Mouse (Mus musculus): ENCODE data around the gene L1td1. TPM values are rescaled to one million over a fixed set of nuclear protein-coding genes. Genes with fewer than 3 reads are reported as not detected.
A peak's percentile ranks its signal among the peaks of the same experiment; 100 is the strongest.

L1td1 gene
- polyA plus RNA-seq (2015; fragmentation: Nextera tagmentation; extraction: Ambion mirVana), result 0.07 TPM in 1 of 2 replicates, not detected in the other

DNA sequence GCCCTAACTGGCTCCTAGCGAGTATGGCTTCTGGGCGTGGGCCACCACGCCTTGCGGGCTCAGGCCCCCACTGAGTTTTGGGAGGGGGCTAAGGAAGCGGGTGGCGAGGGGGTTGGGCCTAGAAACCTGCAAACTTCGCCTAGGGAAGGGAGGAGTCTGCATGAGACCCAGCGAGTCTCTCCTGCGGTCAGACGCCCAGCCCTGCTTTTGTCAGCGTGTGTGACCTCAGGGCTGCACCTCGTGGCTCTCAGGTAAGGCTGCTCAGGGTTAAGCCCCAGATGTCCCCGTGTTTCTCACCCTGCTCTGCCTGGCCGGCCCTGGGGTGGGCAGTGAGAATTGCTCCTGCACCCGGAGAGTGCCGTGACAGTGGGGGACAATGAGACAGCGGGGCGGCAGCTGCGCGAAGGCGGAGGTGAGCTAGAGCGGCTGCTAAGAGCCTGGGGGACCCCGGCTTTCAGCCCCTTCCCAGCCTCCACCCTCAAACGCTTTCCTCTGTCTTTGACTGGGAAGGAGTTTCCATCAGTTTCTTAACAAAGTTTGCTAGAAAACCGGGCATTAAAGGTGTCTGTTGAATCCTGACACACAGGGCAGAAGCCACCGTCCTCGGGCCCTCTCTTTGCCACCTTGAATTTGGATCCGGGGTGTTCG, at the start of gene L1td1:
Gene L1td1, plus strand, starts transcription at position 145 of the 648 bp plus-strand sequence.
- peak within 1 kb of the TSS; percentile 55 for H3K4me2 ChIP-seq (replicated peaks)
- no peaks in the 10 kb centered on the region for H3K36me3 ChIP-seq
- no peaks in the 10 kb centered on the region for H3K9me3 ChIP-seq (replicated peaks)
- peak within 1 kb of the TSS; percentile 31 for H3K4me3 ChIP-seq (replicated peaks)
- H3K4me1 ChIP-seq, result peaks cover 15% of the 10 kb centered on the region
- WGBS, result 7% methylated on average over 29 of the region's 29 CpGs
- ATAC-seq (ENCODE audit: insufficient number of reproducible peaks, low FRiP score, low TSS enrichment, low read depth), result no peak
- H3K27me3 ChIP-seq, result peaks cover 9% of the 10 kb centered on the region; the same call in 1 of the 2 replicates
- no peak within 1 kb of the TSS for H3K9ac ChIP-seq
- H3K27ac ChIP-seq (replicated peaks), result no peak within 1 kb of the TSS

DNA sequence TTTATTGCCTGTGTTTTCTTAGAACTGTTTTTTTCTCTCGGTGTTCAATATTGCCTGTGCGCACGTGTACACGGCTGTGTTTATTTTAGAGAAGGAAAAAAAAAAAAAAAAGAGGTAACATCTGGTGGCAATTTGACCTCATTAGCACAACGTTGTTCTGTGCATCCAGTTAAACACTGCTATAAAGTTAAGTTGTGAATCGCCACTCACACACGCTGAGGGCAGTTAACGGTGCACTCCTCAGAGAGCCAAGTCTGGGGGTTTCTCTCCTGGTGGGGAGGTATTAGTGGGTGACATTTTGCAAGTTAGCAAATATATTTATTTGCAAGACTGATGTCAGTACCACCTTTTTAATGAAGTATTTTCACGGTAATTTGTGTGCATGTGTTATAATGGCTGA, 49.0 kb upstream of the L1td1 start:
- no peak for ATAC-seq (ENCODE audit: insufficient number of reproducible peaks, low FRiP score, low TSS enrichment, low read depth)
- no peaks in the 10 kb centered on the region for H3K9me3 ChIP-seq (replicated peaks)
- H3K27ac ChIP-seq (replicated peaks), result no peak overlapping the region
- peaks cover 6% of the 10 kb centered on the region; the same call in 1 of the 2 replicates for H3K4me1 ChIP-seq
- H3K36me3 ChIP-seq, result no peaks in the 10 kb centered on the region
- no peaks in the 10 kb centered on the region for H3K27me3 ChIP-seq
- H3K9ac ChIP-seq, result no peak overlapping the region
- H3K4me2 ChIP-seq (replicated peaks), result no peak overlapping the region
- 35% methylated on average over 9 of the region's 9 CpGs for WGBS
- no peak overlapping the region for H3K4me3 ChIP-seq (replicated peaks)

DNA sequence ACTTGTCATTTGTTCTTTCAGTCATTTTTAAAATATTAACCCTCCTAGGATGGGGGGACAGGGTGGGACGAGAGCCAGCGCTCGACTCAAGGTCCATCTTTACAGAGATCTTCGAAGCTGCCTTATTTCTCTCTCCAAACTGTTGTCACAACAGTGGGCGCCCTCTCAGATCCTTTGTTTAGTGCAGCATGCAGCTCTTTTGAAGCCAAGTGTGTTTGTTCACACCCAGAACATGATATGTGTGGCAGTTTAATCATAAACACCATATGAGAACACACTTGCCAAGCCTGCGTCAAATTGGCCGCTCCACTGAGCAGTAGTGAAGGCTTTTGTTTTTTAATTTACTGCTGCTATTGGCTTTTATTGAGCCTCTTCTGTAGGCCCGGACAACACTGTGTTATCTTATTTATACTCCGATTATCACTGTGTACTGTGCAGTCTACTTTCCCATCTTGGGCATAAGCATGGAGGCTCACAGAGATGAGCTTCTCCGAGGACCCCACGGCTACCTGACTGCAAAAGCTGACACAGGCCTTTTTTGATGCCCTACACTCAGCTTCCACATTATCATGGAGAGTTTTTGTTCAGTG, 39.8 kb upstream of the L1td1 start:
- Histone ChIP-seq H3K4me3 (replicated peaks) (no peak overlapping the region), H3K27me3 (no peaks in the 10 kb centered on the region), H3K9me3 (replicated peaks) (0 out of 2 replicates have a peak, but pooled peaks cover 3% of the 10 kb centered on the region), H3K4me2 (replicated peaks) (no peak overlapping the region), H3K4me1 (no peaks in the 10 kb centered on the region), H3K9ac (no peak overlapping the region), H3K27ac (replicated peaks) (no peak overlapping the region), H3K36me3 (peaks cover 17% of the 10 kb centered on the region)
- WGBS, result 89% methylated on average over 11 of the region's 11 CpGs
- no peak for ATAC-seq (ENCODE audit: insufficient number of reproducible peaks, low FRiP score, low TSS enrichment, low read depth)

DNA sequence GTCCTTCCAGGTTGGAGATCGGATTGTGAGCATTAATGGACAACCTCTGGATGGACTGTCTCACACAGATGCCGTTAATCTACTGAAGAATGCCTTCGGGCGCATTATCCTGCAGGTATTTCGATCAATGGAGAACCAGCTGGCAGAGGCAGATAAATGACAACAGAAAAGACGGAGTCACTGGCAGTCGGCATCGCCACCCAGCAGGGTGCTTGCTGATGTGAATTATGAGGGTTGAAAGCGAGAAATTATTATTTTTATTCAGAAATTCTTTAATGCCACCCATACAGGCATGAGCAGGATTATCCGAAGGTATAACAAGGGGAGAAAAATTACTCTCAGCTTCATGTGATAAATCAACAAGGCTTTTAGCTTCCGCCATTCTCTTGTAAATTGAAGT, 38.4 kb upstream of the L1td1 start:
- Histone ChIP-seq H3K27ac (replicated peaks) (no peak overlapping the region), H3K4me2 (replicated peaks) (no peak overlapping the region), H3K27me3 (no peaks in the 10 kb centered on the region), H3K4me3 (replicated peaks) (no peak overlapping the region), H3K9ac (no peak overlapping the region), H3K9me3 (replicated peaks) (0 out of 2 replicates have a peak, but pooled peaks cover 3% of the 10 kb centered on the region), H3K4me1 (no peaks in the 10 kb centered on the region), H3K36me3 (peaks cover 17% of the 10 kb centered on the region)
- 80% methylated on average over 11 of the region's 11 CpGs for WGBS
- ATAC-seq (ENCODE audit: insufficient number of reproducible peaks, low FRiP score, low TSS enrichment, low read depth), result no peak

GRCm38 (mm10) chr4:98688520-98688919, 38.0 kb upstream of the L1td1 start:
- 89% methylated on average over 9 of the region's 9 CpGs for WGBS
- no peaks in the 10 kb centered on the region for H3K4me1 ChIP-seq
- no peak for ATAC-seq (ENCODE audit: insufficient number of reproducible peaks, low FRiP score, low TSS enrichment, low read depth)

GRCm38 (mm10) chr4:98689988-98690387, 36.5 kb upstream of the L1td1 start:
- WGBS, result 74% methylated on average over 1 of the region's 1 CpGs
- Histone ChIP-seq H3K9ac (no peak overlapping the region), H3K4me2 (replicated peaks) (no peak overlapping the region), H3K4me3 (replicated peaks) (no peak overlapping the region), H3K4me1 (no peaks in the 10 kb centered on the region), H3K27ac (replicated peaks) (no peak overlapping the region), H3K27me3 (no peaks in the 10 kb centered on the region), H3K36me3 (peaks cover 17% of the 10 kb centered on the region), H3K9me3 (replicated peaks) (0 out of 2 replicates have a peak, but pooled peaks cover 3% of the 10 kb centered on the region)
- ATAC-seq (ENCODE audit: insufficient number of reproducible peaks, low FRiP score, low TSS enrichment, low read depth), result no peak

More at GRCm38 (mm10) chr4:98688520-98688919, 38.0 kb upstream of the L1td1 start:
- H3K36me3 ChIP-seq, result peaks cover 17% of the 10 kb centered on the region
- H3K9me3 ChIP-seq (replicated peaks), result 0 out of 2 replicates have a peak, but pooled peaks cover 3% of the 10 kb centered on the region
- H3K4me3 ChIP-seq (replicated peaks), result no peak overlapping the region
- H3K27ac ChIP-seq (replicated peaks), result no peak overlapping the region
- H3K9ac ChIP-seq, result no peak overlapping the region
- no peaks in the 10 kb centered on the region for H3K27me3 ChIP-seq
- H3K4me2 ChIP-seq (replicated peaks), result no peak overlapping the region

DNA sequence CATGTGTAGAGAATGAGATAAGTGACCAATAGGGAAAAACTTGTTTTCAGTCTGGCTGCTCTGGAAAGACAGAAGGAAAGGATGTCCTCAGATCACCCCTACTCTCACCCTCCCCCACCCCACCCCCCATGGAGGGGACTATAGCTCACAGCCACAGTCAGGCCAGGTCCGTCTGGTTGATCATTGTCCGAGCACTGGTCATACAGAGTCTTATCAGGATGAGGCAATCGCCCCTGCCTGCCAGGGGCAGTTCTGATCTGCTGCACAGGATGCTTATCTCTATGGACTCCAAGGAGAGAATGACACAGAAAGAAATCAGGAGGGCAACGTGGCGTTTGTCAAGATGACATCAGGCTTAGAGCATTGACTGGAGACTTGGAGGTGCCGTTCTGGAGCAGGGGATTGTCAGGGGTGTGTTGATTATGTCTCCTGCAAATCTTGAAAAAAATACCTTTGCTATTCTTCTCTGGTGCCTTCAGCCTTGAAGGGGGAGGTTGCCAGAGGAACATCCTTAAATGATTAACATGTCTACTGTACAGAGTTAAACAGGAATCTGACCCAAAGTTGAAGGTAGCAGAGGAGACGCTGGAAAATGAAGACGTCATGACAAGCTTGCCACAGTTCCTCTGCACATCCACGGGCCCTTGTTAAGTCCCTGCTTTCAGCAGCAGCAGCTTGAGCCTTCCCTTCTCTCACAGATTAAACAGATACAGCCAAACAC, 32.9 kb upstream of the L1td1 start:
- Histone ChIP-seq H3K36me3 (peaks cover 9% of the 10 kb centered on the region; the same call in 1 of the 2 replicates), H3K27me3 (no peaks in the 10 kb centered on the region), H3K4me1 (no peaks in the 10 kb centered on the region), H3K4me2 (replicated peaks) (no peak overlapping the region), H3K4me3 (replicated peaks) (no peak overlapping the region), H3K27ac (replicated peaks) (no peak overlapping the region), H3K9ac (no peak overlapping the region), H3K9me3 (replicated peaks) (0 out of 2 replicates have a peak, but pooled peaks cover 3% of the 10 kb centered on the region)
- 62% methylated on average over 9 of the region's 9 CpGs for WGBS
- ATAC-seq (ENCODE audit: insufficient number of reproducible peaks, low FRiP score, low TSS enrichment, low read depth), result no peak

DNA sequence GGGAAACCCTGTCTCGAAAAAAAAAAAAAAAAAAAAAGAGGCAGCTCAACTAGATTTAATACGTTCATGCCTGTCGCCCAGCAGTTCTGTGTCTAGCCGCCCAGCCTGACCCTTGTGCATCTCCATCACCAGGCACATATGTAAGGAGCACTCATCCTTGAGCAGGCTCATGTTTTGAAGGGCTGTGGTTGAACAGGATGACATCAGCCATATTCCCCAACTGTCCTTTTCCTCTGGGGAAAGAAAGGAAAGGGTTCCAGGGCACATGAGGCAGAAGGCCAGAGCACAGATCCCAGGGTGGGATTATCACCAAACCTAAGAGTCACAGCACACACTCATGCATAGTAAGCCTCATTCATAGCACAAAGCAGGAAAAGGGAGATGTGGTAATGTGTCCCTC, 28.6 kb upstream of the L1td1 start:
- Histone ChIP-seq H3K36me3 (no peaks in the 10 kb centered on the region), H3K9ac (no peak overlapping the region), H3K9me3 (replicated peaks) (no peaks in the 10 kb centered on the region), H3K27me3 (no peaks in the 10 kb centered on the region), H3K4me3 (replicated peaks) (no peak overlapping the region), H3K4me2 (replicated peaks) (no peak overlapping the region), H3K27ac (replicated peaks) (no peak overlapping the region), H3K4me1 (peaks cover 9% of the 10 kb centered on the region)
- whole genome bisulfite sequencing, result 81% methylated on average over 4 of the region's 4 CpGs
- ATAC-seq (ENCODE audit: insufficient number of reproducible peaks, low FRiP score, low TSS enrichment, low read depth), result no peak

DNA sequence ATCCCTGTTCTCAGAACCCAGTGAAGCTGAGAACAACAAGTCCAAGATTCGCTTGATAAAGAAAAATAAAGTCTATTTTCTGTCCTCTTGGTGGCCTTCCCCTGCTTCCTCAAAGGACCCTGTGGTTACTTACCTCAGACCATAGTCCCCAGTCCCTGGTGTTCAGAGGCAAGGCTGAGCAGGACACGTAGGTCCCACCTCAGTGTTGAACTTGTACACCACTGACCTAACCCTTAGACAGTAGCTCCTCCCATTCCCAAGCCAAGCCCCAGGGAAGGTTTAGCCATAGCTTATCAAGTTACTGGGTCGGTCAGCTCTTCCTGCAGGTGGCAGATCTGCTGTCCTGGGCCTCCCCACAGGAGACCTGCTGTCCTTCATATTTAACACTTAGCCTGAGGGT, 27.6 kb upstream of the L1td1 start:
- no peaks in the 10 kb centered on the region for H3K36me3 ChIP-seq
- H3K27me3 ChIP-seq, result no peaks in the 10 kb centered on the region
- H3K4me1 ChIP-seq, result peaks cover 9% of the 10 kb centered on the region
- H3K9me3 ChIP-seq (replicated peaks), result no peaks in the 10 kb centered on the region
- H3K27ac ChIP-seq (replicated peaks), result no peak overlapping the region
- H3K4me2 ChIP-seq (replicated peaks), result no peak overlapping the region
- no peak overlapping the region for H3K4me3 ChIP-seq (replicated peaks)
- ATAC-seq (ENCODE audit: insufficient number of reproducible peaks, low FRiP score, low TSS enrichment, low read depth), result no peak
- no peak overlapping the region for H3K9ac ChIP-seq
- 50% methylated on average over 3 of the region's 3 CpGs for WGBS

GRCm38 (mm10) chr4:98700156-98700555, 26.4 kb upstream of the L1td1 start:
- Histone ChIP-seq H3K27ac (replicated peaks) (no peak overlapping the region), H3K36me3 (no peaks in the 10 kb centered on the region), H3K4me2 (replicated peaks) (no peak overlapping the region), H3K9ac (no peak overlapping the region), H3K4me1 (peaks cover 9% of the 10 kb centered on the region), H3K4me3 (replicated peaks) (no peak overlapping the region), H3K27me3 (no peaks in the 10 kb centered on the region), H3K9me3 (replicated peaks) (no peaks in the 10 kb centered on the region)
- ATAC-seq (ENCODE audit: insufficient number of reproducible peaks, low FRiP score, low TSS enrichment, low read depth), result no peak
- 91% methylated on average over 3 of the region's 3 CpGs for WGBS

GRCm38 (mm10) chr4:98702201-98702894, 24.2 kb upstream of the L1td1 start:
- 0 out of 2 replicates have a peak, but pooled peaks have one; percentile 34 for ATAC-seq (ENCODE audit: insufficient number of reproducible peaks, low FRiP score, low TSS enrichment, low read depth)
- Histone ChIP-seq H3K27ac (replicated peaks) (no peak overlapping the region), H3K4me2 (replicated peaks) (no peak overlapping the region; the same call in 1 of the 2 replicates), H3K36me3 (no peaks in the 10 kb centered on the region), H3K27me3 (no peaks in the 10 kb centered on the region), H3K9ac (no peak overlapping the region), H3K4me1 (peaks cover 9% of the 10 kb centered on the region), H3K9me3 (replicated peaks) (no peaks in the 10 kb centered on the region), H3K4me3 (replicated peaks) (no peak overlapping the region)
- 20% methylated on average over 12 of the region's 12 CpGs for WGBS
